Mouse (Mus musculus): ENCODE measurements at regions not wholly inside any gene's neighbourhood (a gene's known extent, or its start where the extent isn't known, plus 50 kb on each side); places are given as distances from the start of the nearest gene placed in this dataset.

GRCm38 (mm10) chr2:95142151-95142550 lies 704.2 kb upstream of the Api5 start:
- DNase-seq (ENCODE audit: low spot score), result no peak

GRCm38 (mm10) chr2:95140116-95140515 lies 702.2 kb upstream of the Api5 start:
- DNase-seq (ENCODE audit: low spot score), result no peak

GRCm38 (mm10) chr2:95136636-95137035 lies 698.7 kb upstream of the Api5 start:
- DNase-seq (ENCODE audit: low spot score), result no peak

- DNase-seq (ENCODE audit: low spot score), result no peak
These were observed 693.2 kb upstream of the Api5 start for GRCm38 (mm10) chr2:95131181-95131580.

GRCm38 (mm10) chr2:95128721-95129120 lies 690.8 kb upstream of the Api5 start:
- no peak for DNase-seq (ENCODE audit: low spot score)

GRCm38 (mm10) chr2:95119544-95119943 lies 681.6 kb upstream of the Api5 start:
- DNase-seq (ENCODE audit: low spot score), result no peak

- no peak for DNase-seq (ENCODE audit: low spot score)
These were observed 659.1 kb upstream of the Api5 start for GRCm38 (mm10) chr2:95097055-95097454.

GRCm38 (mm10) chr2:95054636-95055035 lies 616.7 kb upstream of the Api5 start:
- peak; percentile 2 for DNase-seq (ENCODE audit: low spot score)

GRCm38 (mm10) chr2:95053866-95054265 lies 615.9 kb upstream of the Api5 start:
- no peak for DNase-seq (ENCODE audit: low spot score)

Data from embryo, embryonic 10.5 days (tissue).